Mouse (Mus musculus) kidney, embryonic 16.5 days (tissue): ENCODE data around the gene Rapgef2. TPM values are rescaled to one million over a fixed set of nuclear protein-coding genes. Genes with fewer than 3 reads are reported as not detected.
A peak's percentile ranks its signal among the peaks of the same experiment; 100 is the strongest.
"Not testable (repeated sequence)": the region's sequence is repeated elsewhere in the genome, so short reads cannot be mapped to it uniquely, and the experiment has no call there.

Experiments used
- ATAC-seq: fragments of 200-750 bp; cut with Nextera tagmentation; 2 replicates; pipeline ENCODE4 v1.8.0; 2017; ENCODE audit warnings: moderate TSS enrichment; ENCODE audit not compliant: low FRiP score, low TSS enrichment
- H3K27ac ChIP-seq: fragments of 300-500 bp; sonication (generic); 2 replicates; pipeline ENCODE4 v1.5.1; 2014; ENCODE audit warnings: low read length
- H3K27me3 ChIP-seq: fragments of 300-500 bp; sonication (generic); 2 replicates; pipeline ENCODE4 v1.6.1; 2014; ENCODE audit warnings: low read length, control low read depth, mixed read lengths; ENCODE audit not compliant: insufficient read depth
- H3K36me3 ChIP-seq: fragments of 300-500 bp; sonication (generic); 2 replicates; pipeline ENCODE4 v1.6.1; 2014; ENCODE audit warnings: low read length, control low read depth, mixed read lengths; ENCODE audit not compliant: insufficient read depth
- H3K4me1 ChIP-seq: fragments of 300-500 bp; sonication (generic); 2 replicates; pipeline ENCODE4 v1.6.1; 2014; ENCODE audit warnings: low read length, control low read depth, mixed read lengths; ENCODE audit not compliant: insufficient read depth
- H3K4me2 ChIP-seq: fragments of 300-500 bp; sonication (generic); replicated peaks from 2 replicates; pipeline ENCODE4 v1.6.1; 2014; ENCODE audit warnings: low read depth, low read length
- H3K4me3 ChIP-seq: fragments of 300-500 bp; sonication (generic); 2 replicates; pipeline ENCODE4 v1.5.1; 2014; ENCODE audit warnings: mild to moderate bottlenecking, low read length
- H3K9ac ChIP-seq: fragments of 300-500 bp; sonication (generic); replicated peaks from 2 replicates; pipeline ENCODE4 v1.6.1; 2014; ENCODE audit warnings: low read length
- H3K9me3 ChIP-seq: fragments of 300-500 bp; sonication (generic); 2 replicates; pipeline ENCODE4 v1.6.1; 2016; ENCODE audit warnings: low read length, control low read depth
- WGBS: fragments of 180-500 bp; shearing (Covaris S2); extraction: QIAGEN DNeasy Blood & Tissue Kit; methylation state at CpG from one replicate; pipeline ENCODE4 v1.1.7; 2014; 5-methylcytosine and 5-hydroxymethylcytosine counted together
- polyA plus RNA-seq: library from polyadenylated mRNA; unstranded; fragments of >200 nt; fragmentation: Nextera tagmentation; extraction: Ambion mirVana; gene quantifications from 2 replicates; pipeline ENCODE4 v1.2.1, GENCODE M21; 2015

Rapgef2 gene
- polyA plus RNA-seq, 1 experiment from 2014 or later = 4.0 TPM

- Histone ChIP-seq H3K9ac (no peak overlapping the region), H3K27me3 (no peaks in the 10 kb centered on the region), H3K4me2 (no peak overlapping the region), H3K27ac (no peak overlapping the region), H3K4me3 (no peak overlapping the region), H3K4me1 (peaks cover 28% of the 10 kb centered on the region), H3K9me3 (no peaks in the 10 kb centered on the region; the same call in 1 of the 2 replicates), H3K36me3 (no peaks in the 10 kb centered on the region)
- 69% methylated on average over 4 of the region's 4 CpGs for WGBS
- ATAC-seq = no peak
These were observed 47.8 kb downstream of the Rapgef2 start for GRCm38 (mm10) chr3:79238456-79239065.

GRCm38 (mm10) chr3:79237619-79238342 lies 48.5 kb downstream of the Rapgef2 start:
- 0 out of 2 replicates have a peak, but pooled peaks have one; percentile 12 for ATAC-seq
- no peak overlapping the region for H3K9ac ChIP-seq
- H3K27ac ChIP-seq = no peak overlapping the region
- no peaks in the 10 kb centered on the region for H3K27me3 ChIP-seq
- no peaks in the 10 kb centered on the region for H3K36me3 ChIP-seq
- 78% methylated on average over 9 of the region's 9 CpGs for WGBS
- no peaks in the 10 kb centered on the region; the same call in 1 of the 2 replicates for H3K9me3 ChIP-seq
- H3K4me2 ChIP-seq = no peak overlapping the region
- no peak overlapping the region for H3K4me3 ChIP-seq
- peaks cover 22% of the 10 kb centered on the region for H3K4me1 ChIP-seq

- Histone ChIP-seq H3K9me3 (no peaks in the 10 kb centered on the region; the same call in 1 of the 2 replicates), H3K27me3 (no peaks in the 10 kb centered on the region), H3K9ac (no peak overlapping the region), H3K4me1 (peaks cover 22% of the 10 kb centered on the region), H3K4me3 (no peak overlapping the region), H3K36me3 (no peaks in the 10 kb centered on the region), H3K27ac (no peak overlapping the region), H3K4me2 (no peak overlapping the region)
- 58% methylated on average over 3 of the region's 3 CpGs for WGBS
- ATAC-seq = no peak
These were observed 51.8 kb downstream of the Rapgef2 start for GRCm38 (mm10) chr3:79234485-79234884.

GRCm38 (mm10) chr3:79233478-79234415 lies 52.6 kb downstream of the Rapgef2 start:
- no peaks in the 10 kb centered on the region; the same call in 1 of the 2 replicates for H3K9me3 ChIP-seq
- no peak for ATAC-seq
- H3K4me3 ChIP-seq = no peak overlapping the region
- H3K4me2 ChIP-seq = no peak overlapping the region
- H3K27ac ChIP-seq = no peak overlapping the region
- H3K27me3 ChIP-seq = no peaks in the 10 kb centered on the region
- H3K4me1 ChIP-seq = peaks cover 16% of the 10 kb centered on the region
- no peak overlapping the region for H3K9ac ChIP-seq
- WGBS = 84% methylated on average over 13 of the region's 13 CpGs
- no peaks in the 10 kb centered on the region for H3K36me3 ChIP-seq

- no peaks in the 10 kb centered on the region for H3K36me3 ChIP-seq
- no peak overlapping the region for H3K4me2 ChIP-seq
- no peak overlapping the region for H3K4me3 ChIP-seq
- no peaks in the 10 kb centered on the region for H3K27me3 ChIP-seq
- ATAC-seq = no peak
- WGBS = 98% methylated on average over 4 of the region's 4 CpGs
- H3K4me1 ChIP-seq = no peaks in the 10 kb centered on the region
- no peak overlapping the region for H3K27ac ChIP-seq
- H3K9me3 ChIP-seq = no peaks in the 10 kb centered on the region
- no peak overlapping the region for H3K9ac ChIP-seq
These were observed 55.6 kb downstream of the Rapgef2 start for GRCm38 (mm10) chr3:79230718-79231117.

- no peak for ATAC-seq
- 67% methylated on average over 6 of the region's 6 CpGs for WGBS
These were observed 56.8 kb downstream of the Rapgef2 start for GRCm38 (mm10) chr3:79229546-79229945.

GRCm38 (mm10) chr3:79228304-79228703 lies 58.0 kb downstream of the Rapgef2 start:
- Histone ChIP-seq H3K4me1 (peaks cover 9% of the 10 kb centered on the region), H3K27ac (no peak overlapping the region), H3K4me3 (no peak overlapping the region), H3K36me3 (no peaks in the 10 kb centered on the region), H3K9me3 (no peaks in the 10 kb centered on the region), H3K4me2 (no peak overlapping the region), H3K27me3 (no peaks in the 10 kb centered on the region), H3K9ac (no peak overlapping the region)
- ATAC-seq = no peak

More at GRCm38 (mm10) chr3:79229546-79229945, 56.8 kb downstream of the Rapgef2 start:
- Histone ChIP-seq H3K4me2 (no peak overlapping the region), H3K4me1 (no peaks in the 10 kb centered on the region), H3K36me3 (no peaks in the 10 kb centered on the region), H3K27ac (no peak overlapping the region), H3K4me3 (no peak overlapping the region), H3K9me3 (no peaks in the 10 kb centered on the region), H3K27me3 (no peaks in the 10 kb centered on the region), H3K9ac (no peak overlapping the region)

GRCm38 (mm10) chr3:79227356-79228088 lies 58.8 kb downstream of the Rapgef2 start:
- 84% methylated on average over 17 of the region's 17 CpGs for WGBS

GRCm38 (mm10) chr3:79226807-79227206 lies 59.5 kb downstream of the Rapgef2 start:
- H3K4me3 ChIP-seq, H3K9me3 ChIP-seq, H3K27me3 ChIP-seq, H3K9ac ChIP-seq, H3K36me3 ChIP-seq, H3K4me2 ChIP-seq, H3K27ac ChIP-seq, ATAC-seq: not testable (repeated sequence)
- peaks cover 24% of the 10 kb centered on the region for H3K4me1 ChIP-seq
- WGBS = 88% methylated on average over 1 of the region's 1 CpGs

More at GRCm38 (mm10) chr3:79227356-79228088, 58.8 kb downstream of the Rapgef2 start:
- no peaks in the 10 kb centered on the region for H3K27me3 ChIP-seq
- H3K9me3 ChIP-seq = no peaks in the 10 kb centered on the region
- no peak for ATAC-seq
- no peak overlapping the region for H3K9ac ChIP-seq
- H3K4me3 ChIP-seq = no peak overlapping the region
- no peak overlapping the region for H3K27ac ChIP-seq
- no peak overlapping the region for H3K4me2 ChIP-seq
- H3K4me1 ChIP-seq = peaks cover 16% of the 10 kb centered on the region
- H3K36me3 ChIP-seq = no peaks in the 10 kb centered on the region
